Mouse (Mus musculus) cerebellum, postnatal 4 days (tissue): ENCODE data around the gene Mmp14.

Experiments used
- DNase-seq, 2 experiments: peaks; one replicate each; pipeline ENCODE4 v3.0.0; 2022; ENCODE audit warnings: low spot score in 2 of 2, mixed read lengths in 1 of 2

Gene Mmp14

GRCm38 (mm10) chr14:54431334-54432077, at the start of gene Mmp14:
Gene Mmp14 (plus strand): TSS chr14:54431612.
- peak in 1 of 2 experiments; percentile 57 for DNase-seq

GRCm38 (mm10) chr14:54381816-54382215, 49.6 kb upstream of the Mmp14 start:
- no peak for DNase-seq

GRCm38 (mm10) chr14:54382641-54383040, 48.8 kb upstream of the Mmp14 start:
- no peak for DNase-seq

GRCm38 (mm10) chr14:54383355-54383771, 48.0 kb upstream of the Mmp14 start:
- DNase-seq = no peak

GRCm38 (mm10) chr14:54384396-54384795, 47.0 kb upstream of the Mmp14 start:
- no peak for DNase-seq

DNA sequence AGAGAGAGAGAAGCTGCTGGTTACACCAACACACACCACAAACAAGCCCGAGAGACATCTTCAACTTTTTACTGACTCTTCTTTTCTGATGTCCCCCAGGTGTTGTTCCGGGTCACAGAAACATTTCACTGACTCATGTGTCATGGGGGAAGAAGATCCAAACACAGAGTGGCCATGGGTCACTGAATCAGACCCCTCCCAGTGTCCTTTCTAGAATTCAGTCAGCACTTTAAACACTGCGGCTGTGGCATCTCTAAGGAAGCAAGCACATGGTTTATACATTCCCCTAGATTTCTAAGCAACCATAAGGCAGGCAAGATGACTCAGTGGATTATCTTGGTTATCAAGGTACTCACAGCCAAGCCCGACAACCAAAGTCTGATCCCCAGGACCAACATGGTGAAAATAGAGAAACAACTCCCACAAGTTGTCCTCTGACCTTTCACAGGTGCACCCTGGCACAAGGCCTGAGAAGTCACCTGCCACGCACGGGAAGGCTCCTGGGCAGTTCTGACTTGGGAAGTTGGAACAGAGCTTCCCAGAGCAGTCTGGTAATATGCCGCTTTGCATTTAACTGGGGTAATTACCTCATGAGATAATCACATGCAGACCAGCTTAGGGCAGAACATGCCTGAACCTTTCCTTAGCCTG, 45.3 kb upstream of the Mmp14 start:
- DNase-seq = no peak

- DNase-seq = no peak
Observed at GRCm38 (mm10) chr14:54387546-54387945, 43.9 kb upstream of the Mmp14 start.

GRCm38 (mm10) chr14:54390843-54391242, 40.6 kb upstream of the Mmp14 start:
- DNase-seq = no peak

DNA sequence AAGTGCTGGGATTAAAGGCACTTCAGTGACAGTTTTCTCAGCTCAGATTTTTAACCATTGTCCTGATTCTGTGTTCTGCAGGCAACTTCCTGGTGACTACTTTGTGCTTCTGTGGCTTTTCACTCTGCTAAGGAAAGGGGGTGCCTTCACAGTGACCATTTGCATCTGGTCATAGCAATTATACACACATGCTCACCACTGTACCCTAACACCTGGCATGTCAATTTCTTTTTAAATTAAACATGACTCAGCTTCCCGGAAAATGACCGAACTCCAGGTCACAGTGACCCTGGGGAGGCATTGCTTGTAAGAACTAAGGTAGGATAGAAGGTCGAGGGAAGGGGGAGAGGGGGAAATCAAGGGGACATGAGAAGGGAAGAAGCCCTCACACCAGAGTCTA, 37.6 kb upstream of the Mmp14 start:
- no peak for DNase-seq

GRCm38 (mm10) chr14:54394309-54394708, 37.1 kb upstream of the Mmp14 start:
- no peak for DNase-seq

DNA sequence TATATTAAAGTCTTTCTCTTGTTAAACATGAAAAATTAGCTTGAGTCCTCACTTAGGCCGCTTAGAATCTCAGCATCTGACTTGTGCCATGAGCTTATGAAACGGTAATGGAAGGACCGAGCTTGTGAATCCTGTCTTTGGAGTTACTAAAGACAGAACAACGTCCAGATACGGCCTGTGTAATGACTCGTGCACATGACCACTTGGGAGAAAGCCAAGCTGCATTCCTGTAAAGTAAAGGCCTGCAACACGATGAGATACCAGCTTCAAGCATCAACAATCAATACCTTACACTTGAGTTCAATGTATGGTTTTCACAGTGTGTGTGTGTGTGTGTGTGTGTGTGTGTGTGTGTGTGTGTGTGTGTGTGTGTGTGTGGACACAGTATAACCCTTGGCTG, 34.7 kb upstream of the Mmp14 start:
- DNase-seq = no peak

DNA sequence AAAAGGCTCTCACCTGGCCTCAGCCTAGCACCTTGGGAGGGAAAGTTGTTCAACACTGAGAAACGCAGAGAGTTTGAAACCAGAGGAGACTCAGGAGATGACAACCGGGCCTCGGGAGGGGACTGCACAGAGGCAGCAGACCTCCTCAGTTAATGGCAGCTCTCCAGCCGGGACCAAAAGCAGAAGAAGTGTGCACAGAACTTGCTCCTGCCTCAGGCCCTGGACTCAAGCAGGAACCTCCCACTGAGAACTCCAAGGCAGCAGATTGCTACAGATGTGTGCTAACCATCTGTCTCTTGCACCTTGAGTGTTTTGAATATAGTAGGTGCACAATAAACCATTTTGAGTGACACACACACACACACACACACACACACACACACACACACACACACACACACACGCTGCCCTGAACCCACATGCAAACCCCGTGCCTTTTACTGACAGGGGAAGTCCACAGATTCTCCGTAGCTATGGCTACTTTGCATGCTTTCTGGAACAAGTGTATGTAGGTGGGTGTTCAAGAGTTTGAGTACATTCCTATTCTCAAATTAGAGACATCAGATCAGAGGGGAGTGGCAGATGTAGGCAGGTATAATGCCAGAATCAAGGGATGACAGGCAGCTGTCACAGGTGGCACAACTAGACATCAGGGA, 33.4 kb upstream of the Mmp14 start:
- DNase-seq = no peak

GRCm38 (mm10) chr14:54398528-54398916, 32.9 kb upstream of the Mmp14 start:
- DNase-seq = no peak

- DNase-seq = no peak
Observed at GRCm38 (mm10) chr14:54398921-54399382, 32.5 kb upstream of the Mmp14 start.

DNA sequence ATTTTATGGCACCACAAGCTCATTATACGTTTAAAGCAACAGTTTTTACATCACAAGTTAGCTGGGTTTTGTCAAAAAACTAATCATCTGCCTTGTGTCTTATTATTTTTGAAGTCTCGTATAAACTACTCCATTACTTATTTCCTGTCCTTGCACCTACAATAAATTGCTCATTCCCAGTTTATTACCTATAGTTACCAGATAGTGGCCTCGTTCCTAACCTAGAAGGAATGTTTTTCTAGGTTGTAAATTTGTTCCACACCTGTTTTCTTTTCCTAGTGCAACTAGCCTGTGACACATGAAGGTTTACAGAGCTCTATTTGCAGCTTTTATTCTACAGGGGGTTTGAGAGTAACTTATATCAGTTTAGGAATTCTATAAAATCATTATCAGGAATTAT, 29.7 kb upstream of the Mmp14 start:
- no peak for DNase-seq

GRCm38 (mm10) chr14:54408336-54409056, 22.9 kb upstream of the Mmp14 start:
- no peak for DNase-seq

GRCm38 (mm10) chr14:54409057-54409645, 22.3 kb upstream of the Mmp14 start:
- DNase-seq = no peak

DNA sequence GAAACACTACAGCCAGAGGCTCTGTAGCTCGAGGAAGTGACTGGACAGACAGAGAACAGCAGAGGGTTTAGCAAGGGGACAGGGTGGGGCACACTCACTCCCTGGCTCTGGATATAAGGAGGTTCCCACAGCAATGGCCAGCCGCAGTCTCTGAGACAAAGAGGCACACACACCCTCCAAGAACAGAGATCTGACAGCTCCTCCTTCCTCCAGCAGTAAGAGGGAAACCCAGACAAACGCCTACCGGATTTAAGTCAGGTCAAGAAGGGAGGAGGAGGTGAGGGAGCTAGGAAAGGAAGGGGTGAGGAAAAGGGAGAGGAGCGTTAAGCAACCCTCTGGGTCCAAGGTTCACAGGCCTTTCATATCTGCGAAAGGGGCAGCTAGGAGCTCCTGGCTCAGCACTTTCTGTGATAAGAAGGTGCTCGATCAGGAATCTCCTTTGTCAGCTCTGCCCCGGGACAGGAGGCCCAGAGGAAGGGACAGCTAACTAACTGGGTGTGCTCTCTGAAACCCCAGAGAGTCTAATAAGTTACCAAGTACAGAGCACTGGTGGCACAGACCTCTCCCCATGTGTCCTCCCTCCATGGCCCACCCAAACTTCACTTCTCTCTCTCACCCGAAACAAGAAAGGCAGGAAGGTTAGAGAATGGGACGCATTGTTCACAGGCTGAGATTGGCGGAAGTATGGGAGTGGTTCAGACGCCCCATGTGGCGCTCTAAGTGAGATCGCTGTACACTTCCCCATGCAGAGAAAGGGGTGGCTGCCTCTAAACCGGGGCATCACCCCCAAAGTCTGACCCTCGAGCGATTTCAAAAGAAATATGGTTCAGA, 21.2 kb upstream of the Mmp14 start:
- DNase-seq = no peak

GRCm38 (mm10) chr14:54412000-54412576, 19.3 kb upstream of the Mmp14 start:
- no peak for DNase-seq

- DNase-seq = peak in 1 of 2 experiments; percentile 54
Observed at GRCm38 (mm10) chr14:54412629-54413170, 18.7 kb upstream of the Mmp14 start.
